Mouse (Mus musculus) thymus, adult 2 months (tissue): ENCODE measurements around the gene Rasgrp3. TPM values are rescaled to one million over a fixed set of nuclear protein-coding genes. Genes with fewer than 3 reads are reported as not detected.

Experiments used
- DNase-seq: peaks from one replicate; pipeline ENCODE4 v3.0.0; 2021
- H3K27ac ChIP-seq: fragments of 200-500 bp; 2 replicates; pipeline ENCODE4 v1.5.1; 2012; ENCODE audit warnings: low read length, control low read depth; ENCODE audit not compliant: control insufficient read depth, insufficient read depth
- H3K27me3 ChIP-seq: fragments of 200-500 bp; 2 replicates; pipeline ENCODE4 v1.6.1; 2012; ENCODE audit warnings: mild to moderate bottlenecking, low read length, moderate library complexity, mixed read lengths; ENCODE audit not compliant: control insufficient read depth, insufficient read depth
- H3K36me3 ChIP-seq: fragments of 200-500 bp; 2 replicates; pipeline ENCODE4 v1.6.1; 2012; ENCODE audit warnings: mild to moderate bottlenecking, low read length, moderate library complexity; ENCODE audit not compliant: control insufficient read depth, insufficient read depth
- H3K4me1 ChIP-seq: fragments of 200-500 bp; replicated peaks from 2 replicates; pipeline ENCODE4 v1.6.1; 2012; ENCODE audit warnings: low read length; ENCODE audit not compliant: control insufficient read depth, insufficient read depth
- H3K4me3 ChIP-seq: fragments of 200-500 bp; 2 replicates; pipeline ENCODE4 v1.5.1; 2012; ENCODE audit warnings: mild to moderate bottlenecking, low read length, control low read depth, moderate library complexity; ENCODE audit not compliant: control insufficient read depth, insufficient read depth
- CTCF ChIP-seq: fragments of 200-500 bp; IDR thresholded peaks from 2 replicates; pipeline ENCODE4 v1.5.1; 2012; ENCODE audit warnings: mild to moderate bottlenecking, control low read depth, low read length, moderate library complexity, borderline replicate concordance; ENCODE audit not compliant: control insufficient read depth, poor library complexity, insufficient read depth; ENCODE audit errors: extremely low read depth
- POLR2A ChIP-seq: fragments of 200-500 bp; IDR thresholded peaks from 2 replicates; pipeline ENCODE4 v1.6.1; 2012; ENCODE audit warnings: mild to moderate bottlenecking, low read length, control low read depth, moderate library complexity; ENCODE audit not compliant: control insufficient read depth, poor library complexity, insufficient read depth; ENCODE audit errors: extremely low read depth
- WGBS: fragments of 180-500 bp; shearing (Covaris S2); methylation state at CpG from one replicate; pipeline ENCODE4 v1.1.7; 2018; 5-methylcytosine and 5-hydroxymethylcytosine counted together
- polyA plus RNA-seq: library from polyadenylated mRNA; depleted of rRNA; stranded (reverse); fragments of >200 nt; gene quantifications from 2 replicates; pipeline ENCODE4 v1.2.3, GENCODE M21; 2012

The Rasgrp3 gene
- polyA plus RNA-seq, 1 experiment = 1.9 TPM

GRCm38 (mm10) chr17:75523812-75524211 lies 88.1 kb downstream of the Rasgrp3 start:
- TF ChIP-seq CTCF (no peak), POLR2A (no peak)
- Histone ChIP-seq H3K4me1 (no peaks in the 10 kb centered on the region), H3K27ac (no peak overlapping the region), H3K4me3 (no peak overlapping the region), H3K27me3 (no peaks in the 10 kb centered on the region), H3K36me3 (no peaks in the 10 kb centered on the region)
- 46% methylated on average over 3 of the region's 3 CpGs for WGBS
- DNase-seq = no peak

- no peak for DNase-seq
- Histone ChIP-seq H3K27me3 (no peaks in the 10 kb centered on the region), H3K4me3 (no peak overlapping the region), H3K4me1 (no peaks in the 10 kb centered on the region), H3K36me3 (no peaks in the 10 kb centered on the region), H3K27ac (no peak overlapping the region)
- WGBS = 92% methylated on average over 1 of the region's 1 CpGs
- TF ChIP-seq POLR2A (no peak), CTCF (no peak)
Measured at GRCm38 (mm10) chr17:75526411-75526810, 90.7 kb downstream of the Rasgrp3 start.

GRCm38 (mm10) chr17:75529222-75529935 lies 93.7 kb downstream of the Rasgrp3 start:
- no peak overlapping the region for H3K27ac ChIP-seq
- H3K4me1 ChIP-seq = no peaks in the 10 kb centered on the region
- no peak overlapping the region for H3K4me3 ChIP-seq
- DNase-seq = no peak
- no peaks in the 10 kb centered on the region for H3K36me3 ChIP-seq
- TF ChIP-seq POLR2A (no peak), CTCF (no peak)
- no peaks in the 10 kb centered on the region for H3K27me3 ChIP-seq
- WGBS = 97% methylated on average over 14 of the region's 14 CpGs

- DNase-seq = no peak
- Histone ChIP-seq H3K27ac (no peak overlapping the region), H3K4me1 (no peaks in the 10 kb centered on the region), H3K27me3 (no peaks in the 10 kb centered on the region), H3K4me3 (no peak overlapping the region), H3K36me3 (no peaks in the 10 kb centered on the region)
- WGBS = 93% methylated on average over 6 of the region's 6 CpGs
- TF ChIP-seq CTCF (no peak), POLR2A (no peak)
Measured at GRCm38 (mm10) chr17:75532469-75532986, 96.8 kb downstream of the Rasgrp3 start.

- no peak overlapping the region for H3K4me3 ChIP-seq
- 91% methylated on average over 12 of the region's 12 CpGs for WGBS
- peaks cover 15% of the 10 kb centered on the region for H3K36me3 ChIP-seq
- no peaks in the 10 kb centered on the region for H3K4me1 ChIP-seq
- DNase-seq = no peak
- no peaks in the 10 kb centered on the region for H3K27me3 ChIP-seq
- TF ChIP-seq POLR2A (no peak), CTCF (no peak)
- no peak overlapping the region for H3K27ac ChIP-seq
Measured at GRCm38 (mm10) chr17:75534314-75535020, 98.8 kb downstream of the Rasgrp3 start.

- H3K27me3 ChIP-seq = no peaks in the 10 kb centered on the region
- H3K36me3 ChIP-seq = peaks cover 16% of the 10 kb centered on the region
- 94% methylated on average over 4 of the region's 4 CpGs for WGBS
- no peak overlapping the region for H3K4me3 ChIP-seq
- no peak for DNase-seq
- no peak for TF ChIP-seq POLR2A
- no peak for TF ChIP-seq CTCF
- no peaks in the 10 kb centered on the region for H3K4me1 ChIP-seq
- no peak overlapping the region for H3K27ac ChIP-seq
Measured at GRCm38 (mm10) chr17:75535612-75536011, 99.9 kb downstream of the Rasgrp3 start.

GRCm38 (mm10) chr17:75536396-75537049 lies 100.8 kb downstream of the Rasgrp3 start:
- TF ChIP-seq POLR2A (no peak), CTCF (no peak)
- H3K4me1 ChIP-seq = no peaks in the 10 kb centered on the region
- WGBS = 41% methylated on average over 6 of the region's 6 CpGs
- peaks cover 16% of the 10 kb centered on the region for H3K36me3 ChIP-seq
- H3K27me3 ChIP-seq = no peaks in the 10 kb centered on the region
- DNase-seq = no peak
- H3K27ac ChIP-seq = no peak overlapping the region
- H3K4me3 ChIP-seq = no peak overlapping the region
